Mouse (Mus musculus) bone marrow macrophage, adult 2 months (primary cell): ENCODE results near the gene Commd7.

Experiments used
- CTCF ChIP-seq: IDR thresholded peaks from 2 replicates; pipeline ENCODE4 v1.5.1; 2012; ENCODE audit warnings: low read depth, mild to moderate bottlenecking, low read length, moderate library complexity
- POLR2A ChIP-seq: IDR thresholded peaks from 2 replicates; pipeline ENCODE4 v1.6.1; 2012; ENCODE audit warnings: mild to moderate bottlenecking, low read depth, low read length, borderline replicate concordance

DNA sequence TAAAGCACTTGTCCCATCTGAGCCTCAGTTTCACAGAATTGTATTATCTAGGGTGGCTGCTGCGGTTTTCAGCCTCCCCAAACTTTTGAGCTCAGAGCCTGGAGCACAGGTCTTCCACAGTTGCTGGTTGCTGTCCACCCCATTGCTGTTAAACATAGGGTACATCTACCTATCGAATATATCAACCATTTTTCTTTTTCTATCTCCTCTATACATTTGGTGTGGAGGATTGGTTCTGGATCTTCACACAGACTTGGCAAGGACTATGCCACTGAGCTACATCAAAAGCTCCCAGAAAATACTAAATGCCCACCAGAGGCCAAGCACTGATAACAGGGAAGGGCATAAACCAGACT, 268 bp upstream of the Commd7 start:
- TF ChIP-seq CTCF (no peak), POLR2A (no peak; the same call in 1 of the 2 replicates)
